Comparison of ENCODE assay signal across 15 mouse cellular contexts in the genomic region with DNA sequence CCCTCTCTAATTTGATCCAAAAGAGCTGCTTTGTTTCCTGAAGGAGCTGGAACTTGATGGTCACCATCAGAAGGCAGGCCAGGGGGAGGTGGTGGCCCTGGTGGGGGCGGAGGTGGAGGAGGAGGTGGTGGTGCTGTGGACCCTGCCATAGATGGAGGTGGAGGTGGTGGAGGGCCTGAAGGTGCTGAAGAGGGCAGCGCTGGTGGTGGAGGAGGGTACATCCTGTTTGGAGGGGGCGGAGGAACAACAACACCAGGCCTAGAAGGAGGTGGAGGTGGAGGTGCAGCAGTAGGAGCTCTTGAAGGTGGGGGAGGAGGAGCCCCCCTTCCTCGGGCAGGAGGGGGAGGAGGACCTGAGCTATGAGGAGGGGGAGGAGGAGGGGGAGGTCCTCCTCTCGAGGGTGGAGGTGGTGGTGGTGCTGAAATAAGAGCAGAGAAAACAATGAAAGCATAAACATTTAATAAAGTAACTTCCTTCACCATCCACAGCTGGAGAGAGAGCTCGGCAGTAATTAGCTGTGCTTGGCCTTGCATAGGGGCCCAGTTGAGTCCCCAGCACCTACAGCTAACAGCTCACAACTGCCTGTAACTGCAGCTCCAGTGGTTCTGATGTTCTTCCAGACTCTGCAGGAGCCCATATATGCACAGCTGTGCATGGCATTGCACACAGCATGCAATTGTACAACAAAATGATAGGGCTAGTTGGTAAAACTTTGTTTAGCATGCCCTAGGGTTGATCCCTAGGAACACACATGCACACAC. TPM values are rescaled to one million over a fixed set of nuclear protein-coding genes. Genes with fewer than 3 reads are reported as not detected.
DNase-seq lines count a peak whose midpoint lies in the region; ATAC-seq and TF ChIP-seq lines count a peak whose summit lies in the region.
"Had no signal": no experiment of that assay in that cellular context is flagged by ENCODE, and none has a peak within 500 bp of the region (broad histone marks: within the 10 kb centered on the region; RNA-seq: fewer than 3 reads in every experiment).

No protein-coding gene starts in this region.

- intact Hi-C loops in heart, postnatal 14 days (cut with DNase I) = no loop called here

- H3K4me1 ChIP-seq in heart, embryonic 12.5 days (replicated peaks) = 0 out of 2 replicates have a peak, but pooled peaks cover 4% of the 10 kb centered on the region
- H3K4me1 ChIP-seq in limb, embryonic 11.5 days (ENCODE audit: control insufficient read depth, insufficient read depth, low read length) = no peaks in the 10 kb centered on the region
- H3K4me1 ChIP-seq in limb, embryonic 10.5 days = no peaks in the 10 kb centered on the region
- H3K4me1 ChIP-seq in hindbrain, postnatal 0 days (ENCODE audit: insufficient read depth, low read length) = no peaks in the 10 kb centered on the region

- H3K27ac ChIP-seq in heart, embryonic 12.5 days (ENCODE audit: poor library complexity, severe bottlenecking) = no peak overlapping the region
- H3K27ac ChIP-seq in limb, embryonic 11.5 days (replicated peaks; ENCODE audit: low read depth, low read length) = no peak overlapping the region
- H3K27ac ChIP-seq in limb, embryonic 10.5 days = no peak overlapping the region
- H3K27ac ChIP-seq in hindbrain, postnatal 0 days = no peak overlapping the region

- 0 out of 2 replicates have a peak, but pooled peaks have one; percentile 25 for ATAC-seq in heart, embryonic 12.5 days (ENCODE audit: insufficient number of reproducible peaks, low FRiP score)
- peak; percentile 60; the same call in 1 of the 2 replicates for ATAC-seq in limb, embryonic 11.5 days (ENCODE audit: insufficient number of reproducible peaks, low FRiP score, low TSS enrichment, low read depth)
- 0 out of 2 replicates have a peak, but pooled peaks have one; percentile 21 for ATAC-seq in hindbrain, postnatal 0 days

- WGBS in heart, embryonic 12.5 days = 61% methylated on average over 6 of the region's 6 CpGs
- WGBS in limb, embryonic 11.5 days = 64% methylated on average over 6 of the region's 6 CpGs
- 61% methylated on average over 6 of the region's 6 CpGs for WGBS in limb, embryonic 10.5 days
- WGBS in hindbrain, postnatal 0 days = 64% methylated on average over 6 of the region's 6 CpGs

- H3K9ac ChIP-seq in heart, embryonic 12.5 days = no peak overlapping the region
- H3K9ac ChIP-seq in limb, embryonic 11.5 days (ENCODE audit: low read length) = no peak overlapping the region
- no peak overlapping the region for H3K9ac ChIP-seq in hindbrain, postnatal 0 days (replicated peaks; ENCODE audit: low read length)

- peaks cover 58% of the 10 kb centered on the region for H3K36me3 ChIP-seq in heart, embryonic 12.5 days
- H3K36me3 ChIP-seq in limb, embryonic 11.5 days (ENCODE audit: control insufficient read depth, insufficient read depth, low read length) = 0 out of 2 replicates have a peak, but pooled peaks cover 2% of the 10 kb centered on the region
- peaks cover 71% of the 10 kb centered on the region for H3K36me3 ChIP-seq in limb, embryonic 10.5 days
- H3K36me3 ChIP-seq in hindbrain, postnatal 0 days (ENCODE audit: insufficient read depth, low read length) = peaks cover 25% of the 10 kb centered on the region; the same call in 1 of the 2 replicates

- H3K9me3 ChIP-seq in heart, embryonic 12.5 days (replicated peaks) = no peaks in the 10 kb centered on the region
- no peaks in the 10 kb centered on the region for H3K9me3 ChIP-seq in limb, embryonic 11.5 days (ENCODE audit: control insufficient read depth, low read length)
- no peaks in the 10 kb centered on the region for H3K9me3 ChIP-seq in limb, embryonic 10.5 days (replicated peaks)
- H3K9me3 ChIP-seq in hindbrain, postnatal 0 days (ENCODE audit: low read length) = no peaks in the 10 kb centered on the region
- H3K9me3 ChIP-seq: G1E had no signal

- no peak overlapping the region for H3K4me3 ChIP-seq in heart, embryonic 12.5 days
- no peak overlapping the region for H3K4me3 ChIP-seq in limb, embryonic 11.5 days (ENCODE audit: low read depth, low read length)
- no peak overlapping the region for H3K4me3 ChIP-seq in limb, embryonic 10.5 days
- no peak overlapping the region for H3K4me3 ChIP-seq in hindbrain, postnatal 0 days (ENCODE audit: low read length)

- TF ChIP-seq CTCF in hindbrain, postnatal 0 days (IDR thresholded peaks at IDR 0.05; ENCODE audit: low read depth) = no peak

- no peak overlapping the region for H3K4me2 ChIP-seq in heart, embryonic 12.5 days
- no peak overlapping the region for H3K4me2 ChIP-seq in limb, embryonic 11.5 days (ENCODE audit: low read depth, severe bottlenecking)
- no peak overlapping the region for H3K4me2 ChIP-seq in hindbrain, postnatal 0 days (ENCODE audit: low read depth, low read length)
- H3K4me2 ChIP-seq: heart, embryonic 11.5 days had no signal

- H3K27me3 ChIP-seq in heart, embryonic 12.5 days (replicated peaks) = no peaks in the 10 kb centered on the region
- no peaks in the 10 kb centered on the region for H3K27me3 ChIP-seq in limb, embryonic 11.5 days (ENCODE audit: control insufficient read depth, insufficient read depth, low read length)
- no peaks in the 10 kb centered on the region for H3K27me3 ChIP-seq in limb, embryonic 10.5 days (ENCODE audit: low read depth, poor library complexity, severe bottlenecking)
- no peaks in the 10 kb centered on the region for H3K27me3 ChIP-seq in hindbrain, postnatal 0 days (ENCODE audit: insufficient read depth, low read length)

- DNase-seq in heart, postnatal 14 days = no peak
- no peak for DNase-seq in limb, embryonic 11.5 days (ENCODE audit: low spot score)
- no peak for DNase-seq in limb, embryonic 10.5 days (ENCODE audit: low spot score)
- DNase-seq in R1 (ENCODE audit: low read depth, low spot score) = peak; percentile 13
- DNase-seq in hindbrain, postnatal 0 days (ENCODE audit: low spot score) = no peak
- no peak for DNase-seq in spleen, adult 12 weeks (ENCODE audit: low spot score)
- no peak for DNase-seq in retina, postnatal 1 day
- DNase-seq: adrenal gland, postnatal 25 days; kidney, adult 2 months; right cerebral cortex, postnatal 25 days; thymus, postnatal 25 days had no signal

RNA-seq across cellular contexts. Expression of a gene that starts 21.9 kb away (rescaled TPM):
- polyA plus RNA-seq in heart, embryonic 12.5 days (2016; fragmentation: Nextera tagmentation; extraction: Ambion mirVana) = 45.3 and 49.3 TPM in 2 replicates
- 100 to 1,000 TPM; 413 to 423 TPM for total RNA-seq in heart, postnatal 14 days (2021)
- not detected in 2 replicates for polyA plus RNA-seq in limb, embryonic 11.5 days (2014; fragmentation: Nextera tagmentation; extraction: Ambion mirVana)
- 0.06 TPM in 1 of 2 replicates, not detected in the other for polyA plus RNA-seq in limb, embryonic 10.5 days (2016; fragmentation: Nextera tagmentation; extraction: Ambion mirVana)
- not detected in 2 replicates for total RNA-seq in hindbrain, postnatal 0 days (2014; rRNA removed)
- polyA plus RNA-seq in hindbrain, postnatal 0 days (2015; fragmentation: Nextera tagmentation; extraction: Ambion mirVana) = not detected in 2 replicates
- total RNA-seq: left cerebral cortex, postnatal 10 days had no signal
- polyA plus RNA-seq: G1E had no signal

RNA-seq across cellular contexts. Expression of a gene that starts 45.3 kb away (rescaled TPM):
- 66.1 and 66.7 TPM in 2 replicates for polyA plus RNA-seq in heart, embryonic 12.5 days (2016; fragmentation: Nextera tagmentation; extraction: Ambion mirVana)
- total RNA-seq in heart, postnatal 14 days (2021) = 10 to 100 TPM; 30.7 to 32.9 TPM
- polyA plus RNA-seq in limb, embryonic 11.5 days (2014; fragmentation: Nextera tagmentation; extraction: Ambion mirVana) = 52.1 and 56.4 TPM in 2 replicates
- 58.4 and 59.0 TPM in 2 replicates for polyA plus RNA-seq in limb, embryonic 10.5 days (2016; fragmentation: Nextera tagmentation; extraction: Ambion mirVana)
- 20.0 and 20.9 TPM in 2 replicates for total RNA-seq in hindbrain, postnatal 0 days (2014; rRNA removed)
- 57.4 and 61.0 TPM in 2 replicates for polyA plus RNA-seq in hindbrain, postnatal 0 days (2015; fragmentation: Nextera tagmentation; extraction: Ambion mirVana)

Comparison
In these comparisons a context has a peak if more than half of its experiments do, and no peak if none do; other contexts are left out.
1. RNA of a gene that starts 21.9 kb away (polyA plus RNA-seq): 45.3 to 49.3 TPM in heart, embryonic 12.5 days; 0.06 TPM in limb, embryonic 10.5 days, not detected in limb, embryonic 11.5 days and not detected in hindbrain, postnatal 0 days; every median in the first group is over 10 times any median in the second.
2. Peak in every context shown above with its lines, with median percentiles within 50 percentile points of each other: ATAC-seq.